Mouse (Mus musculus): ENCODE data around the gene Ski. TPM values are rescaled to one million over a fixed set of nuclear protein-coding genes. Genes with fewer than 3 reads are reported as not detected.
A peak's percentile ranks its signal among the peaks of the same experiment; 100 is the strongest.

Ski gene
- total RNA-seq, 2 experiments from 2014 or later: 8.6 to 19.4 TPM

DNA sequence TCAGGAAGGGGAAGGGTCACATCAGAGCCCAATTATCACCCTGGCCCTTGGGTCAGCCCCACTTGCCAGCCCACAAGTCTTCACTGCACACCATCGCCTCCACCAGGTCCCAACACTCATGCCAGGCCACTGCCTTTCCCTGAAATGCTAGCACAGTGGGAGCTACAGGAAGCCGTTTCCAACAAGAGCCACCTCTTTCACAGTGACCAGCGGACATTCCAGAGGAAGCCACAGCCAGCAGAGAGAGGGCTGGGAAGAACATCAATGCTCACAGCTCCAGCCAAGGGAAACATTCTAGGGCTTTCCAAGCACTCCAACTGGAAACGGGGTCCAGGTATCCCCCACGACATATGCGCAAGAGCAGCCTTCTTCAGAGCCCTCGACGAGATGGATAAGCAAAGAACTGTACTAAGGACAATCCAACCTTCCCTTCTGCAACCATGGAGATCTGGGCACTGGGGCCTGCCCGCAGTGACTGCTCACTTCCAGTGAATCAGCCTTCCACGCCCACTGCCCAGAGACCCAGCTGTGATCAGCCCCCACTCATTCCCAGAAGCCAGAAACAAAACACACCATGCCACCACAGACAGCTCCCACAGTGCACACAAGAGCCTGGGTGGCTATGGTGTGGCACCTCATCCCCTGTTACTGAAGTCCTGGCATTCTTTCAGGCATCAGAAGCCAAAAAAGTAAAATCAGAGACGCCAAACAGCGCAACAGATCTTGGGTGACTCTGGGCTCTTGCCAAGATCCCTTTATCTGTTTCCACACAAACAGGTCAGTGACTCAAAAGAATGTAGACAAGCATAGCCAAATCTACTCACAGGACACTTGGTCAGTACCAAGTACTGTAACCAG lies 6.4 kb downstream of the Ski start:
- ATAC-seq (replicated peaks; ENCODE audit: poor library complexity, severe bottlenecking): no peak

DNA sequence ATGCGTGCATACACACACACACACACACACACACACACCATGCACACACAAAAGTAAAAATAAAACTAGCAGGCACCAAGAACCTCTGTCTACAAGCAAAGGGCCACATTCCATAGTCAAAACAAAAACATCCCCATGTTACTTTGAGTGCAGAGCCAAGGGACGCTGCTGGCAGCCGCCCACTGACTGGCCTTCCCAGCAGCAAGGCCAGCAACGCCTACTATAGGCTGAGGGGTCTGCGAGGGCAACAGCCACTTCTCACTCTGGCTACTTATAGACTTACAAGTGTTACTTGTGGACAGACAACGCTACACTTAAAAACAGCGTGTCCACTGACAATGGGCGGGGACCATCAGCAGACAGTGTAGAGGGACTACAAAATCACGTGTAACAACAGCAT lies 7.2 kb downstream of the Ski start:
- no peak for ATAC-seq (replicated peaks; ENCODE audit: poor library complexity, severe bottlenecking)

DNA sequence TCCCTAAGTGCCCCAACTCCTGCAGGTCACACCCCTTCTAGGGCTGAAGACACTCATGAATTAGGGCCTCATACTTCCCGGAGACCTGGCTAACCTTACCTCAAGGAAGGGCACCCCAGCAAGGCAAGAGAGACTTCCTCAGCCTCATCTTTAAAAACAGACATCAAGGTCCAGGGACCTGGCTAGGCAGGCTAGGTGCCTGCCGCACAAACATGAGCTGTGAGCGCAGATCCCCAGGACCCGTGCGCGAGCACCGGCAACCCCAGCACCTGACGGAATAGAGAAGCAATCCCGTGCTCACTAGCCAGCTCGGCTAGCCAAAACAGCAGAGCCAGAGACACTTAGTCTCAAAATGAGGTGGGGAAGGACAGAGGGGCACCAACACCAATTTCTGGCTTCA lies 7.6 kb downstream of the Ski start:
- no peak for ATAC-seq (replicated peaks; ENCODE audit: poor library complexity, severe bottlenecking)

DNA sequence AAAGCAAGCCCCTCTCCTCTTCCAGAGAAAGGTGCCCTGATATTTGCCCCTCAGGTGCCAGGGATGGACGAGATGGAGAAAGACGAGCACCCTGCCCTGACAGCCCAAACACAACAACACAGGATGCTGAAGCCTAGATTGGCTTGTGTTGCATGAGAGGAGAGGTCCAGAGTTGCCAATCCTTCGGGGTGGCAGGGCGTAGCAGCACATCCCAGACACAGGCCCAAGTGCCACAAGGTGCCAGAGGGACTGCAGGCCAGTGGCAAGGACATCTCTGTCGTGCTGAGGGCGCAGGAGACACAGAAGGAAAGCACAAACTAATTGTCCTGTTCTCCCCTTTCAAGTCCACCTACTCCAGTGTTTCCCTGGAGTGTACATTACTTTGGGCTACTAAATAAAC lies 8.2 kb downstream of the Ski start:
- no peak for ATAC-seq (replicated peaks; ENCODE audit: poor library complexity, severe bottlenecking)

DNA sequence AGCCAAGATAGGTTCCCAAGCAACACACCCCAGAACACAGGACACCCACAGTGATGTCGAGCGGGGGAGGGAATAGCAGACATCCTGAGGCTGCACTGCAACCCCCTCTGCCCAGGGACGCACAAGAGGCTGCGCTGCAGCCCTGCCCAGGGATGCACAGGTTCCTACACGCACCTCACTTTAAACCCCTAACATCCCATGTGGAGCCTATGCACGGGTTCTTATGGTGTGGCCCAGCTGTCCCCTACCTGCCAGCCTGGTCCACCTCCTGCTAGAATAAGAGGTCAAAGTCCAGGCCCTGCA lies 8.7 kb downstream of the Ski start:
- no peak for ATAC-seq (replicated peaks; ENCODE audit: poor library complexity, severe bottlenecking)

DNA sequence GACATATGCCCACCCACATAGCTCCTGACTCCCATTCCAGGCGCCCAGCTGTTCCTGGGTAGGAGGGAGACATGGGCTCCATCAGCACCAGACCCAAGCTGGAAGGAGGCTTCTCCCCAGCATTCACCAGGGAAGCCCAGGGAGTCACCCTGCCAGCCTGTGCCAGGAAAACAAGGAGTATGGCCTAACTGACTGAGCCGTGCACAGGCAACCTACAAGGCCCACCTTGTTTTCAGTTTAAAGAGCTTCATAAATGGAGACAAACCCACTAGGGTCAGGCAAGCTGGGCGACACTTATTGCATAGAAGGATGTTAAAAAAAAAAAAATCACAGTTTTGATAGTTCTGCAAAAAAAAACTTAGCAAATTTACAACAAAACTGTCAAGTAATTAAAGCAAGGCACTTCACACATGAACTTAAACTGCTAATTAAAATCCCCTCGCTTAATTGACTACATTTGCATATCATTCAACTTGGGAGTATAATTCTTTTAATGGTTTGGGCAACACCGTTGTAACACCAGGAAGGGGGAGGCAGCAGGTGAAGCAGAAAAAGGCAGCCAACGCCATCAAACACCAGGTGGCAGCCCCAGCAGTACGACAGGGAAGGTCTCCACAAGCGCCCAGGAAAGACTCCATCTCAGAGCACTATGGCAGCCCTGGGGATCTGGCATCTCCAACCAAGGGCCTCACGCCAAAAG lies 9.2 kb downstream of the Ski start:
- ATAC-seq (replicated peaks; ENCODE audit: poor library complexity, severe bottlenecking): no peak

DNA sequence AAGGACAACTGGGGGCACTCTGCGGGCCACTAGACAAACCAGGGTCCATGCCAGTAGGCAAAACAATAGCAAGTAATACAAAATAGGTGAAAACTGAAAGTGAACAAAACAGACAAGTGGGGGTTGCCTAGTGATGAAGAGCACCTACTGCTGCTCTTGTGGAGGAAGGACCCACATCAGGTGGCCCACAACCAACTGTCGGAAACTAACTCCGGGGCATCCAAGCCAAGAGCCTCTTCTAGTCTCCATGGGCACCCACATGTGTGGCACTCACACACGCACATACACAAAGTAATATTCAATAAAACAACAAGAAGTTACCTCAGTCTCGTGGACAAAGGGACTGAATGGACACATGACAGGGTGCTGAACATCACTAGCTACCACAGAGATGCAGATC lies 12.9 kb downstream of the Ski start:
- no peak for ATAC-seq (replicated peaks; ENCODE audit: poor library complexity, severe bottlenecking)

DNA sequence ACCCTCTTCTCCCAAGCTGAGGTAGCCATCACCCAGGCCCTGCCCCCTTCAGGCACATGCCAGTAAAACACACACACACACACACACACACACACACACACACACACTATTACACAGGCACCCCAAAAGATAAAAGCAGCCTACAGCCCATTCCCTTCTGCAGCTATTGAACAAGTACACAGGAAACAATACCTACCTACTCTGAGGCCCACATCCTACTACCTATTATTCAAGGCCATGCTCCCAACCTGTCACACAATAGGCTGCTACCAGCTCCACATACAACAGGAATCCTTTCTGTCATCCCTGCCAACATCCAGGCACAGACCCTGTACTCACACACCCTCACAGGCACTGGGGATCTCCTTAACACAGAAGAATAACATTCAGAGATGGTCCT lies 13.3 kb downstream of the Ski start:
- ATAC-seq (replicated peaks; ENCODE audit: poor library complexity, severe bottlenecking): no peak

DNA sequence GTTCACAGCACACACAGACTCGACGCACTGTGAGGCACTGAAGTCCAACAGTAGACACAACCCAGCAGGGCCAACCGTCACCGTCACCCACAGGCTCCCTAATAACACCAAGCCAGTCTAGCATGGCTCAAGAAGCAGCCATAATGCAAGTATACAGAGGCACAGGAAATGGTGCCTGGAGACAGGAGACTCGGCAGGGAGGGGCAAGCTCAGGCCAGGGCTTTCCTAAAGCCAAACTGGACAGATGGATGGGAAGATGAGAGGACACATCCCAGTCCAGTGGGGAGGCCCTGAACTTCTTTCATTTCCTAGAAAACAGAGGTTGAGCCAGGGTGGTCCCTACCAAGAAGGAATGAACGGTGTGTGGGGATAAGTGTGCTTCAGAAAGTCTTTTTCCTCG lies 13.8 kb downstream of the Ski start:
- no peak for ATAC-seq (replicated peaks; ENCODE audit: poor library complexity, severe bottlenecking)

DNA sequence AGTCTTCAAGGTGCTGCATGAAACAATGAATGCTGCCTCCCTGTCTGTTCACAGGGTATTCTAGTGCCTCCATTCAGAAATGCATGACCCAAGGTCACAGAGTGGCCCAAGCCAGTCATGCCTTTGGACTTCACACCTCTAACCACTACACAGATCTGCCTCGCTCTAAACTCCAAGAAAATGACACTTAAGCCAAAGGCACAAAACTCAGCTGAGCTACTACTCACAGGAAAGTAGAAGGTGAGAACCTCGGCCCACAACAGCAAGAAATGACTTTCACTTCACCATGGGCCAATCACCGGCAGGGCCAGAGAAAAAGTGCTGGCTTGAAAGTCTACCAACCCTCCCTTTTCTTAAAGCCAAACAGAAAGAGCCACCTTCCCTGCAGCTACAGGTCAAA lies 14.6 kb downstream of the Ski start:
- 0 out of 2 replicates have a peak, but pooled peaks have one; percentile 15 for ATAC-seq (replicated peaks; ENCODE audit: poor library complexity, severe bottlenecking)

DNA sequence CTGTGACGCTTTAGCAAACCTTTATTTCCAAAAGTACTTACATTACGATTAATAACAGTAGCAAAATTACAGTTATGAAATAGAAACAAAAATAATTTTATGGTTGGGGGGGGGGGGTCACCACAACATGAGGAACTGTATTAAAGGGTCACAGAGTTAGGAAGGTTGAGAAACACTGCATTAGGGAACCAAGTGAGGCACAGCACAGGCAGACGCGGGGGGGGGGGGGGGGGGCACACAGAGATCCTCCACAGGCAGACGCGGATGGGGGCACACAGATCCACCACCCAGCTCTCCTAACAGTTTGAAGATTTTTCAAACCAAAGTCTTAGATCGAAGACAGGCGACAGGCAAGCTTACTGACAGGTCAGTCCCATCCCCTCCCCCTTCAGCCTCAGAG lies 15.9 kb downstream of the Ski start:
- peak; percentile 61 for ATAC-seq (replicated peaks; ENCODE audit: poor library complexity, severe bottlenecking)

DNA sequence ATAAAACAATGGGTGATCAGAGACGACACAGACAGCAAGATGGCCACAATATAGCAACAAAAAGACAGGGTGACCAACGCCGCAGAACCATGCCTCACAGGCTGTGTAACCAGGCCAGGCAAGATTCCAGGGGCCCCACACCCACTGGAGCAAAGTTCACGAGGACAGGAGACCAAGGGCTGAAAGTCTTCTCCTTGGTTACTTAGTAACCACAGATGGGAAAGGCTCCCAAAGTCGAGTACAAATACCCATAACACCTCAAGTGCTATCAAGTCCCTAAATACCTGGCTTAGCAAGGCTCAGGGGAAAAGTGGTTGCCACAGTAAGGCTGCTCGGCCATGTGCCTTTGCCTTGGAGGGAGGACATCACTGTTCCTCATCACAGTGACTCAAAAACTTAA lies 16.5 kb downstream of the Ski start:
- no peak for ATAC-seq (replicated peaks; ENCODE audit: poor library complexity, severe bottlenecking)

DNA sequence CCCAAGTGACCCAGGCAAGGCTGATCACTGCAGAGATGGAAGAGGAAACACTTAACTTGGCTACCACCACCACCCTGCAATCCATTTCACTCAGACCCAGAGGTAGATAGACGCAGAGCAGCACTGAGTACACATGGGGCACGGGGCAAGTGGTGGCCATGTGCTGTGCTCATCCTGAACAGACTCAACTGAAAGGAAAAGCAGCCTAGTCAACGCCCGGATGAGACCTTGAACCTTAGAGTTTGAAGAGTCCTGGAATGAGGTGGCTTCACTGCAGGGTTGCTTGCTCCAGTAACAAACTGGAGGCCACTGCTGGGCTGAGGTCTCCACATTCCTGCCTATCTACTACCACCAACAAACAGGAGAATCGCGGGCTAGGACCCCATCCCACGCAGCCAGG lies 20.6 kb downstream of the Ski start:
- ATAC-seq (replicated peaks; ENCODE audit: poor library complexity, severe bottlenecking): no peak

DNA sequence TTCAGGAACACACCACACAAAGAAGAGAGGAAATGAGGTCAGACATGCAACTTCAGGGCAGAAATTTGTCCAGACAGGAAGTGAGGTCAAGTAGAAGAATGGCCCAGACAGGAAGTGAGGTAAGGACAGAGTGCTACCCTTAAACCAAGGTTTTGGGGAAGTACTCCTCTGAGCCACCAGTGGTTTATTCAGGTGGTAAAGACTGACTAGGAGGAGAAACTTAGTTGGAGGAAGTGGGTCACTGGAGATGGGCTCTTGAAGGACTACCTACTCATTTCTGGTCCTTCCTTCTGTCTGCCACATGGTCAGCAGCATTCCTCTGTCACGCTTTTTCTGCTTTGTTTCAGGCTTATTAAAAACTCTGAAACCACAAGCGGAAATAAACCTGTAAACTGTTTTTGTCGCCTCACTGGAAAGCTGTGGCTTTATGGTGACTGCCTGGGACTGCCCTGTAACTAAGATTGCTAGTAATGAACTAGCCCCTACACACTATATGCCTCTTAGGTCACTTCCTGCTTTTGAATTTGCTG lies 21.5 kb downstream of the Ski start:
- ATAC-seq (replicated peaks; ENCODE audit: poor library complexity, severe bottlenecking): peak; percentile 94

DNA sequence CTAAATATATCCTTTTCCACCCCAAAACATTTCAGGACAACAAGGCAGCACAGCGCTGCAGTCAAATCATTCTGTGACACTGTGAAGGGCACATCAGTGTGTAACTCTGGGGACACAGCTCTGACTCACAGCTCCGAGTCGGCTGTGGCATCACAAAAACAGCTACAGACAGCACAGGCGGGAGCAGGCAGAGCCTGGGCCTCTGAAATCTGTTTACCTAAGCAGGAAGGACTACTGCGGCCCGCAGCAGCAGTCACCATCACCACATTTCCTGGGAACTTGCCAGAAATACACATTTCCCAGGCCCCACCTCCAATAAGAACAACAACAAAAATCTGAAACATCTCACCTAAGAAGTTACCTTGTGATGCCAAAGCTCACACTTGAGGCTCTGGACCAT lies 24.7 kb downstream of the Ski start:
- ATAC-seq (replicated peaks; ENCODE audit: poor library complexity, severe bottlenecking): no peak

DNA sequence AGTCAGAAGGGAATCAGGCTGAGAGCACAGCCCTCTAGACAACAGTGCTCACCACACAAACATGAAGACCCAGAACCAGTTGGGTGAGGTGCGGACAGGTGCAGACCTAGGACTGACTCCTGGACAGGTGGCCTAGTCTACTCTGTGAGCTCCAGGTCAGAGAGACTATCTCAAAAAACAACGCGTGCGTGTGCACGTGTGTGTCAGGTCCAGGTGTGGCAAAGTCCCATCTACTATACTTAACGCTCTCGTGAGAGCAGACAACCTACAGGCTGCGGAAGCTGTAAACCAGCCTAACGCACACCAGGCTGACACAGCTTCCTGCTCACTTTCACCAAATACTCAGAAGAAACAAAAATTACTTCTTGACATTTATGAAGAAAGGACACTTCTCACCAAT lies 27.2 kb downstream of the Ski start:
- ATAC-seq (replicated peaks; ENCODE audit: poor library complexity, severe bottlenecking): no peak

DNA sequence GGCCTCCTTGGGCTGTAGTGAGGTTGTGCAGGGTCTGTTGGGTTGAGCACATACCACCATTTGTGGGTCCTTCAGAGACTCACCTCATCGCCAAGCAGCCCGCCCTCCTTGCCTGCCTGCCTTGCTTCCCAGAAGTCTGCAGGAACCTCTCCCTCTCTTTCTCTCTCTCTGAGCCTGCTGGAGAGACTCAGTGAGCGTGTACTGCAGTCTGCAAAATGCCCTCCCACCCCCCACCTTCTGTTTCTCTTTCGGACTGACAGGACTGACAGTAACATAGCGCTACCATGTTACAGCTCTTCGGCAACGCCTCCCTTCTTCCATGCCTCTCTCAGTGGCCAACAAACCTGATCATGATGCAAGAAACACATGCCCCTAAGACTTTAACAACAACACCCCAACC lies 32.1 kb downstream of the Ski start:
- no peak for ATAC-seq (replicated peaks; ENCODE audit: poor library complexity, severe bottlenecking)

DNA sequence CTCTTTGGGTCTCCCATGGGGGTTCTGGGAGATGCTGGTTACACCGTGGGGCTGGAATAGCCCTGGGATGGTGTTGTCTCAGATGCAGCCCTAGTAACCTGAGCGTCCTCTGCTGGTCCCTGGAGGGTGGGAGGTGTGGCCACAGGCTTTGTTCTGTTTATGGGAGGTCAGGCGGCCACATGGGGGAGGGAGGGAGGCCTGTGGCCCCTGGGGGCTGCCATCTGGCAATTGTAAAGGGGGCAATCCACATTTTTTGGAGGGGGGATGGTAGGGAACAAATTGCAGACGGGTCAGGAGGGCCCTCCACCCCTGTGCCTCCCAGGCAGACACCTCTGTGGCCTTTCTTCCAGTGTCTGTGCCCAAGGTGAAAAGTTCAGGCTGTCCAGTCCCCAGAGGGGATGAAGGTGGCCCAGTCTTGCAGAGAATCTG lies 32.7 kb downstream of the Ski start:
- no peak for ATAC-seq (replicated peaks; ENCODE audit: poor library complexity, severe bottlenecking)

DNA sequence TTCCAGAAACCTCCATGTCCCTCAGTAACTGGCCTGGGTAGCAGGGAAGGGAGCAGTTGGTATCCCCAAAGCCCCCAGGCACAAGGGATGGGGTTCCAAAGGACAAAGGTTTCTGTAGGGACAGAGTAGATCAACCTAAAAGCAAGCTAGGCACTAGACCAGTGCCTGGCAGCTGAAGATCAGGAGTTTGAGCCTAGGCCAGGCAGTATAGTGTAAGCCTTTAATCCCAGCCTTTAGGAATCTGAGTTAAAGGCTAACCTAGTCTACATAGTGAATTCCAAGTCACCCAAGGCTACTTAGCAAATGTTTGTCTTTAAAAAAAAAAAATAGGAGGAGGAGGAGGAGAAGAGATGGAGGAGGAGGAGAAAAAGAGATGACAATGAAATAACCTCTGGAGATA lies 33.6 kb downstream of the Ski start:
- ATAC-seq (replicated peaks; ENCODE audit: poor library complexity, severe bottlenecking): no peak

DNA sequence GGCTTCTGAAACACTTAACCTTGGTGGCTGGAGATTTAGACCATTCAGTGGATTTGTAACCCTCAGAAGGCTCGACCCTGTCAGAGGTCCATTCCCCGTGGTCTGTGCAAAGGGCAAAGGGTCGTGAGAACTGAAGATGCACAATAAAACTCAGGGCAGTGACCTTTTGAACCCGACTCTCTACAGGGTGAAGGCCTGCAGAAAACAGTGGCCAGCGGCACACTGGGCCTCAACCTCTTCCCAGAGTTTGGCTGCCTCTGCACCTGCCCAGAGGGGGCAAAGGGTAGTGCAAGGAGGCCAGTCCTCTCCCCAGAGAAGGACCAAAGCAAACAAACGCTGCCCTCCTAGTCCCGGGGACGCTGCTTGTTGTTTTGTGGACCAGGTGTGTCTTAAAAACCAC lies 34.1 kb downstream of the Ski start:
- no peak for ATAC-seq (replicated peaks; ENCODE audit: poor library complexity, severe bottlenecking)

DNA sequence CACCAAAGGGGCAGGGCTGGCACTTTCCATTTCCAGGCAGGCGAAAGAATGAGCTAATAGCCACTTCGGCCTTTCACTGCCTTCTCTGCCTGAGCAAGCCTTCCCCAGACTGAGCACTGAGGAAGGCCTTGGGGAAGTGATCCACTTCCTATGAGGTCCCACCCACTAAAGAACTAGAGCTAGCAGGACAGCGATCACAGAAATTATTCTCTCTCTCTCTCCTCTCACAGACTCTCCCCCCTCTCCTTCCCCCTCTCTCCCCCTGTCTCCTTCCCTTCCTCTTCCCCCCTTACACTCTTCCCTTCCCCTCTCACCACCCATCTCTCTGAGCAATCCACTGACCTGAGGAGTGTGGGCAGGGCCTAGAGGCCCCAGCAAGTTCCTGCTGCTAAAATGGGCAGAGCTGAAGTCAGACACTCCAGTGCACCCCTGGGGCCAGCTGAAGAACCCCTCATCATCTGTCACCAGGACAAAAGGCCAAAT lies 35.2 kb downstream of the Ski start:
- peak; percentile 85 for ATAC-seq (replicated peaks; ENCODE audit: poor library complexity, severe bottlenecking)

DNA sequence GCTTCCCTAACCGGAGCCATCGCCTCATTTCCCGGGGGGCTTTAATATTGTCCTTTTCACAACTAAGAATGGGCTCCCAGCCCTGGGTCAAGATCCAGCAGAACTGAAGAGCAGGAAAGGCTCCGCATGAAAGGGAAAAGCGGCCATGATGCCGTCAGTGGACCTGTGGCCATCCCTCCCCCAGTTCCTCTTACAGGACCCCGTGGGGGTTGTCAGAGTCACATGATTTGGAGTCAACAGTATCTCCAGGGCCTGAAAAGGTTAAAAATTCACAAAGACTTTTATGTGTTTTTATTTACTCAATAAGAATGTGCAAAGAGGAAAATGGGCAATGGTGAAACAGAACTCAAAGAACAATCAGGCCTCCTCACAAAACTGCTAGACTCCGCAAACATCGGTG lies 36.5 kb downstream of the Ski start:
- ATAC-seq (replicated peaks; ENCODE audit: poor library complexity, severe bottlenecking): no peak

Data from granulocyte monocyte progenitor cell, adult 5-6 weeks (primary cell).